In genomic region chr1:72744816-72745506, GRCm38 (mm10) we compare ENCODE assay signal across 23 mouse cellular contexts. TPM values are rescaled to one million over a fixed set of nuclear protein-coding genes. Genes with fewer than 3 reads are reported as not detected.
DNase-seq lines count a peak whose midpoint lies in the region; ATAC-seq and TF ChIP-seq lines count a peak whose summit lies in the region.
"Had no signal": no experiment of that assay in that cellular context is flagged by ENCODE, and none has a peak within 500 bp of the region (broad histone marks: within the 10 kb centered on the region; RNA-seq: fewer than 3 reads in every experiment).

No protein-coding gene starts in this region.

- H3K27ac ChIP-seq in kidney, embryonic 15.5 days = peak overlapping the region; percentile 71; the same call in 1 of the 2 replicates
- peak overlapping the region; percentile 78 for H3K27ac ChIP-seq in embryonic fibroblast, embryonic 13.5 days (ENCODE audit: insufficient read depth, low read length)
- peak overlapping the region; percentile 84 for H3K27ac ChIP-seq in intestine, embryonic 16.5 days (ENCODE audit: low read length)
- peak overlapping the region; percentile 73 for H3K27ac ChIP-seq in stomach, embryonic 14.5 days (ENCODE audit: low read length)
- H3K27ac ChIP-seq in forebrain, embryonic 11.5 days (ENCODE audit: low read depth, low read length) = no peak overlapping the region
- no peak overlapping the region for H3K27ac ChIP-seq in midbrain, embryonic 15.5 days
- H3K27ac ChIP-seq: embryonic facial prominence, embryonic 12.5 days; forebrain, embryonic 13.5 days; gastrocnemius, adult 2 months; hindbrain, embryonic 10.5 days; hindbrain, embryonic 14.5 days had no signal

- DNase-seq in kidney, postnatal 14 days = no peak
- DNase-seq in forebrain, embryonic 11.5 days (ENCODE audit: low spot score) = no peak
- no peak for DNase-seq in Muller cell, postnatal 12 days (ENCODE audit: inconsistent ontology term)
- DNase-seq: adrenal gland, adult 8-10 months; adrenal gland, postnatal 36 days; cerebellum, adult 9-10 months; cerebellum, postnatal 25 days; forebrain, postnatal 0 days; gastrocnemius, adult 2 months; gastrocnemius, postnatal 25 days had no signal

- no peaks in the 10 kb centered on the region for H3K36me3 ChIP-seq in kidney, embryonic 15.5 days
- no peaks in the 10 kb centered on the region for H3K36me3 ChIP-seq in intestine, embryonic 16.5 days (ENCODE audit: control insufficient read depth, insufficient read depth, low read length)
- H3K36me3 ChIP-seq in stomach, embryonic 14.5 days (ENCODE audit: control insufficient read depth, insufficient read depth, low read length) = no peaks in the 10 kb centered on the region
- H3K36me3 ChIP-seq in forebrain, embryonic 11.5 days (ENCODE audit: control insufficient read depth, insufficient read depth, low read length) = no peaks in the 10 kb centered on the region
- no peaks in the 10 kb centered on the region for H3K36me3 ChIP-seq in midbrain, embryonic 15.5 days (replicated peaks)
- H3K36me3 ChIP-seq: embryonic facial prominence, embryonic 12.5 days; heart, embryonic 12.5 days; hindbrain, embryonic 10.5 days had no signal

- H3K27me3 ChIP-seq in kidney, embryonic 15.5 days = no peaks in the 10 kb centered on the region
- H3K27me3 ChIP-seq in intestine, embryonic 16.5 days (replicated peaks; ENCODE audit: control insufficient read depth, insufficient read depth, low read length) = no peaks in the 10 kb centered on the region
- no peaks in the 10 kb centered on the region for H3K27me3 ChIP-seq in stomach, embryonic 14.5 days (ENCODE audit: control insufficient read depth, insufficient read depth, low read length)
- no peaks in the 10 kb centered on the region for H3K27me3 ChIP-seq in forebrain, embryonic 11.5 days (ENCODE audit: control insufficient read depth, insufficient read depth, low read length)
- H3K27me3 ChIP-seq in midbrain, embryonic 15.5 days (replicated peaks) = no peaks in the 10 kb centered on the region
- H3K27me3 ChIP-seq: CH12.LX; embryonic facial prominence, embryonic 12.5 days; forebrain, embryonic 13.5 days had no signal

- H3K9ac ChIP-seq in kidney, embryonic 15.5 days = no peak overlapping the region
- no peak overlapping the region for H3K9ac ChIP-seq in intestine, embryonic 16.5 days (ENCODE audit: low read depth, low read length)
- no peak overlapping the region for H3K9ac ChIP-seq in stomach, embryonic 14.5 days (replicated peaks; ENCODE audit: low read depth, low read length)
- H3K9ac ChIP-seq in forebrain, embryonic 11.5 days (ENCODE audit: low read length) = no peak overlapping the region
- no peak overlapping the region for H3K9ac ChIP-seq in midbrain, embryonic 15.5 days
- H3K9ac ChIP-seq: embryonic facial prominence, embryonic 12.5 days; forebrain, embryonic 13.5 days; forebrain, postnatal 0 days; heart, embryonic 12.5 days; hindbrain, embryonic 14.5 days had no signal

- H3K4me2 ChIP-seq in kidney, embryonic 15.5 days = no peak overlapping the region
- H3K4me2 ChIP-seq in intestine, embryonic 16.5 days (ENCODE audit: low read depth, low read length) = no peak overlapping the region
- H3K4me2 ChIP-seq in stomach, embryonic 14.5 days (replicated peaks; ENCODE audit: low read depth, low read length) = no peak overlapping the region
- no peak overlapping the region for H3K4me2 ChIP-seq in forebrain, embryonic 11.5 days (ENCODE audit: low read depth, low read length, severe bottlenecking)
- no peak overlapping the region for H3K4me2 ChIP-seq in midbrain, embryonic 15.5 days
- H3K4me2 ChIP-seq: embryonic facial prominence, embryonic 12.5 days; forebrain, embryonic 13.5 days; heart, embryonic 12.5 days; hindbrain, embryonic 14.5 days had no signal

- peak; percentile 12; the same call in 1 of the 2 replicates for ATAC-seq in kidney, embryonic 15.5 days (replicated peaks; ENCODE audit: low FRiP score)
- peak; percentile 72 for ATAC-seq in intestine, embryonic 16.5 days
- peak; percentile 77; the same call in 1 of the 2 replicates for ATAC-seq in stomach, embryonic 14.5 days (ENCODE audit: insufficient number of reproducible peaks, insufficient read depth, low FRiP score, low read depth)
- no peak for ATAC-seq in forebrain, embryonic 11.5 days (replicated peaks; ENCODE audit: low FRiP score)
- ATAC-seq in midbrain, embryonic 15.5 days (replicated peaks) = no peak
- ATAC-seq: forebrain, embryonic 13.5 days; forebrain, postnatal 0 days had no signal

- 30% methylated on average over 8 of the region's 8 CpGs for WGBS in kidney, embryonic 15.5 days
- 49% methylated on average over 8 of the region's 8 CpGs for WGBS in intestine, embryonic 16.5 days
- 34% methylated on average over 8 of the region's 8 CpGs for WGBS in stomach, embryonic 14.5 days
- WGBS in forebrain, embryonic 11.5 days = 90% methylated on average over 8 of the region's 8 CpGs
- 85% methylated on average over 8 of the region's 8 CpGs for WGBS in midbrain, embryonic 15.5 days

- H3K4me3 ChIP-seq in kidney, embryonic 15.5 days (replicated peaks) = no peak overlapping the region
- no peak overlapping the region for H3K4me3 ChIP-seq in embryonic fibroblast, embryonic 13.5 days (ENCODE audit: insufficient read depth, low read length)
- H3K4me3 ChIP-seq in intestine, embryonic 16.5 days (ENCODE audit: low read length) = no peak overlapping the region
- no peak overlapping the region for H3K4me3 ChIP-seq in stomach, embryonic 14.5 days (ENCODE audit: low read depth, low read length)
- no peak overlapping the region for H3K4me3 ChIP-seq in forebrain, embryonic 11.5 days (ENCODE audit: low read depth, low read length)
- no peak overlapping the region for H3K4me3 ChIP-seq in midbrain, embryonic 15.5 days
- H3K4me3 ChIP-seq: embryonic facial prominence, embryonic 12.5 days; forebrain, embryonic 13.5 days; gastrocnemius, adult 2 months; heart, embryonic 12.5 days; hindbrain, embryonic 10.5 days had no signal

- 0 out of 2 replicates have a peak, but pooled peaks cover 2% of the 10 kb centered on the region for H3K4me1 ChIP-seq in kidney, embryonic 15.5 days
- no peaks in the 10 kb centered on the region for H3K4me1 ChIP-seq in embryonic fibroblast, embryonic 13.5 days (ENCODE audit: control insufficient read depth, insufficient read depth, low read length)
- no peaks in the 10 kb centered on the region for H3K4me1 ChIP-seq in intestine, embryonic 16.5 days (ENCODE audit: control insufficient read depth, insufficient read depth, low read length)
- H3K4me1 ChIP-seq in stomach, embryonic 14.5 days (ENCODE audit: control insufficient read depth, insufficient read depth, low read length) = no peaks in the 10 kb centered on the region
- H3K4me1 ChIP-seq in forebrain, embryonic 11.5 days (replicated peaks; ENCODE audit: control insufficient read depth, insufficient read depth, low read length) = 0 out of 2 replicates have a peak, but pooled peaks cover 2% of the 10 kb centered on the region
- H3K4me1 ChIP-seq in midbrain, embryonic 15.5 days = no peaks in the 10 kb centered on the region
- H3K4me1 ChIP-seq: embryonic facial prominence, embryonic 12.5 days; heart, embryonic 12.5 days had no signal

- TF ChIP-seq POLR2A in embryonic fibroblast, embryonic 13.5 days (IDR thresholded peaks at IDR 0.05; ENCODE audit: low read depth, low read length) = no peak

- H3K9me3 ChIP-seq in kidney, embryonic 15.5 days (replicated peaks) = no peaks in the 10 kb centered on the region
- H3K9me3 ChIP-seq in intestine, embryonic 16.5 days (ENCODE audit: control insufficient read depth, low read length) = no peaks in the 10 kb centered on the region
- no peaks in the 10 kb centered on the region for H3K9me3 ChIP-seq in stomach, embryonic 14.5 days (ENCODE audit: control insufficient read depth, low read depth, low read length)
- H3K9me3 ChIP-seq in forebrain, embryonic 11.5 days (ENCODE audit: control insufficient read depth, low read length) = no peaks in the 10 kb centered on the region
- no peaks in the 10 kb centered on the region for H3K9me3 ChIP-seq in midbrain, embryonic 15.5 days
- H3K9me3 ChIP-seq: embryonic facial prominence, embryonic 12.5 days; forebrain, embryonic 13.5 days; heart, embryonic 12.5 days; hindbrain, embryonic 10.5 days had no signal

- TF ChIP-seq CTCF in embryonic fibroblast, embryonic 13.5 days (IDR thresholded peaks at IDR 0.05; ENCODE audit: borderline replicate concordance, insufficient read depth, low read length) = no peak

RNA-seq across cellular contexts. Expression of gene Rpl37a, which starts 33.9 kb away (rescaled TPM):
- polyA plus RNA-seq in kidney, embryonic 15.5 days (2015; fragmentation: Nextera tagmentation; extraction: Ambion mirVana) = 1,899 and 2,168 TPM in 2 replicates
- polyA plus RNA-seq in embryonic fibroblast, embryonic 13.5 days (2011; ENCODE audit: insufficient read length, low read depth, missing spikeins) = 1,004 and 1,061 TPM in 2 replicates
- 1,552 and 1,622 TPM in 2 replicates for polyA plus RNA-seq in intestine, embryonic 16.5 days (2015; fragmentation: Nextera tagmentation; extraction: Ambion mirVana)
- 2,303 and 2,476 TPM in 2 replicates for polyA plus RNA-seq in stomach, embryonic 14.5 days (2014; fragmentation: Nextera tagmentation; extraction: Ambion mirVana)
- polyA plus RNA-seq in forebrain, embryonic 11.5 days (2014; fragmentation: Nextera tagmentation; extraction: Ambion mirVana) = 1,332 and 1,456 TPM in 2 replicates
- polyA plus RNA-seq in midbrain, embryonic 15.5 days (2015; fragmentation: Nextera tagmentation; extraction: Ambion mirVana) = 838 and 878 TPM in 2 replicates

RNA-seq across cellular contexts. Expression of gene Ankar, which starts 44.6 kb away (rescaled TPM):
- polyA plus RNA-seq in kidney, embryonic 15.5 days (2015; fragmentation: Nextera tagmentation; extraction: Ambion mirVana) = not detected in 2 replicates
- polyA plus RNA-seq in embryonic fibroblast, embryonic 13.5 days (2011; ENCODE audit: insufficient read length, low read depth, missing spikeins) = not detected in 2 replicates
- not detected in 2 replicates for polyA plus RNA-seq in intestine, embryonic 16.5 days (2015; fragmentation: Nextera tagmentation; extraction: Ambion mirVana)
- polyA plus RNA-seq in stomach, embryonic 14.5 days (2014; fragmentation: Nextera tagmentation; extraction: Ambion mirVana) = not detected in 2 replicates
- polyA plus RNA-seq in forebrain, embryonic 11.5 days (2014; fragmentation: Nextera tagmentation; extraction: Ambion mirVana) = not detected in 2 replicates
- not detected in 2 replicates for polyA plus RNA-seq in midbrain, embryonic 15.5 days (2015; fragmentation: Nextera tagmentation; extraction: Ambion mirVana)
- polyA plus RNA-seq: cortical plate, adult 2 months; embryonic facial prominence, embryonic 12.5 days; forebrain, embryonic 13.5 days; forebrain, postnatal 0 days; heart, embryonic 12.5 days; heart, embryonic 16.5 days; hindbrain, embryonic 10.5 days; hindbrain, embryonic 14.5 days had no signal

Comparison
In these comparisons a context has a peak if more than half of its experiments do, and no peak if none do; other contexts are left out.
1. ATAC-seq: peak in kidney, embryonic 15.5 days (single experiment), intestine, embryonic 16.5 days (single experiment) and stomach, embryonic 14.5 days (single experiment); none in forebrain, embryonic 11.5 days (single experiment) and midbrain, embryonic 15.5 days (single experiment).
2. H3K27ac ChIP-seq: peak in kidney, embryonic 15.5 days (single experiment), embryonic fibroblast, embryonic 13.5 days (single experiment), intestine, embryonic 16.5 days (single experiment) and stomach, embryonic 14.5 days (single experiment); none in forebrain, embryonic 11.5 days (single experiment) and midbrain, embryonic 15.5 days (single experiment).